Mouse (Mus musculus): ENCODE measurements around the gene Tesk2.
"Not testable (repeated sequence)": the region's sequence is repeated elsewhere in the genome, so short reads cannot be mapped to it uniquely, and the experiment has no call there.

The Tesk2 gene

DNA sequence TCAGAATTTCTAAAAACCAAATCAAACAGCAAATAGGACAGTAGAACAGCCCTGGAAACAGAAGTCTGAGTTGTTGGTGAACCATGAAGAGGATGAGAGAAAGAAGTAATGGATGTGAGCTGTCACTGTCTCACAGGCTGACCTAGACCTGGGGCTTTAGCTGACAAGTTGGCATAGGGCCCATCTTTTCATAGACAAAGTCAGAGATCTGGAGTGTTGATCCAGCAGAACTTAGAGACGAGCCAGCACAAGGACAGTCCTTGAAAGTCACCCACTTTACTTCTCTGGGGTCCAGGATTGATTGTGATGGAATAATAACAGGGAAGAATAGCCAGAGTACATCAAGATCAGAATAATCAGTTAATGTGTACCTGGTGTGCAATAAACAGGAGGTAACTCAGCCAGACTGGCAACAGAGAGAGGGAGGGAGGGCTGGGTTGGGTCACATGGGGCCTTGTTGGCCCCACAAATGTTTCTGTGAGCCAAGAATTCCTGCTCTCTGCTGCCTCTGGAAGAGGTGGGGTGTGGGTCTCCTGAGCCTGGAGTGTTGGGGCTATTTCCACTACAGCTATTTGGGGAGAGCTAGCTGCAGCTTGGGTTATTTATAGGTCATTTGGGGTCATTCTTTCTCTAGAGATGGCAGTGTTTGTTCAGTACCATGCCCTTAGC is 75.8 kb downstream of the Tesk2 start:
- DNase-seq = no peak

DNA sequence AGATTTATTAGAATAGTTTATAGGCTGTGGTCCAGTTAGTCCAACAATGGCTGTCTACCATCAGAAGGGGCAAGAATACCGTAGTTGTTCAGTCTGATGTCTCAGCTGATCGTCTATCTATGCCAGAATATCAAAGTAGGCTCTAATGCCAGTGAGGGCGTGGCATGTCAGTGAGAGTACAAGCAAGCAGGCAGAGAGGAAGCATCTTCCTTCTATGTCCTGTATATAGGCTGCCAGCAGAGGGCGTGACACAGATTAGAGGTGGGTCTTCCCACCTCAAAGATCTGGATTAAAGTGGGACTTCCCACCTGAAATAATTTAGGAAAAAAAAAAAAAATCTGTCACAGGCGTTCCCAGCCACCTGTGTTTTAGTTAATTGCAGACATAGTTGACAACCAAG is 79.2 kb downstream of the Tesk2 start:
- peak; percentile 36 for DNase-seq

DNA sequence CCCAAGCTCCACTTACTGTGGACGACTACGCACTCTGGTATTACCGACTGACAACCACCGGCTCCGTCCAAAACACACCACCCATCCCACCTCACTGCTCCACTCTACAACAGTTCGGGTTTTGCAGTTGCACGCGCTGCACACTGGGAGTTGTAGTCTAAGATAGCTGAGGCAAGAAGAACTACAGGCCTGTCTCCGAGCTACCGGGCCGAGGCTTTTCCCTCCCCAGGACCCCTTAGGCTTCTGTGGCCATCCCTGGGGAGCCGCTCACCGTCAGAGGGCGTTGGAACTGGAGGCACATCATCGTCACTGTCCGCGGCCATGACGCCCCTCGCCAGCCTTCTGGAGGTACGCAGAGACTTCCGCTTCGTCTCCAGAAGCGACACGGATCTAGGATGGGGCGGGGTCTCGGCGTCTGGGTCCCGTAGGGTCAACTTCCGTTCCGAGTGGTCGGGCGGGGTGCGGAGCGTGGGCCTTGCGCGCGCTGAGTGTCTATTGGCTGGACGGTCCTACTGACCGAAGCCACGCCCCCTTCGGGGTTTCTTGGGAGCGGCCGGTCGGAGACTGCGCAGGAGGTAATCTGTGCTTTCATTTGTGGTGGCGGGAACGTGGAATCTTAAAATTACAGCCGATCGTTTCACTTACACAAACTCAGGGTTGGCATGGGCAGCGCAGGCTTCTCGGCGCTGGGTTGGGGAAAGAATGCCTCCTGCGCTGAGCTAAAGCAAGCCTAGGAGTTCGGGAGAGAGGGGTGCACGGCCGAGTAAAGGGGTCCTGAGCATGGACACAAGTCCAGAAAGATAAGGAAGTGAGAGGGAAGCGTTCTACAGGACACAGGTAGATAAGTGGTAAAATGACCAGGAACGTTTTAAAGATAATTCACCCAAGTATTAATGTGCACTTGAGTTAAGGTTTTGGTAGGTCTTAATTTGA is 86.7 kb downstream of the Tesk2 start, which contains the start of the genes Toe1 and Mutyh:
Gene Toe1 (minus strand): TSS at position 444 of the 933 bp plus-strand sequence.
Gene Mutyh (plus strand): TSS at position 527 of the 933 bp plus-strand sequence.
- DNase-seq = peak; percentile 97

DNA sequence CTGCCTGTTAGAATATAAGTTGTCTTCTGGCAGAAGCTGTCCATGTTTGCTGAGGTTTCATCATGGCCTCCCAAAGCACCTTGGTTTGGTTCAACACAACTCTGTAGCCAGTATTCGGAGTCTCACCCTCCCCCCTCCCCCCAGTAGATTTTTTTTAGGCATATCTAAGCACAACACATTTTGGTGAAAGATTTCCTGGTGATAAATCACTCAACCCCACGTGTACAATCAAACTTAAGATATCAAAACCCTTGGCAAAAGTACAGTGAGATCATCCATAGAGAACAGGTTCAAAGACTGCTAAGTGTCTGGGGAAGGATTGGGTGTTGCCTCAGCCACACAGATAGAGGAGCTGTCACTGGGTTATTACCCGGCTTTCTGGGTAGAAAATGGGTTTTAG is 90.3 kb downstream of the Tesk2 start:
- DNase-seq = no peak

DNA sequence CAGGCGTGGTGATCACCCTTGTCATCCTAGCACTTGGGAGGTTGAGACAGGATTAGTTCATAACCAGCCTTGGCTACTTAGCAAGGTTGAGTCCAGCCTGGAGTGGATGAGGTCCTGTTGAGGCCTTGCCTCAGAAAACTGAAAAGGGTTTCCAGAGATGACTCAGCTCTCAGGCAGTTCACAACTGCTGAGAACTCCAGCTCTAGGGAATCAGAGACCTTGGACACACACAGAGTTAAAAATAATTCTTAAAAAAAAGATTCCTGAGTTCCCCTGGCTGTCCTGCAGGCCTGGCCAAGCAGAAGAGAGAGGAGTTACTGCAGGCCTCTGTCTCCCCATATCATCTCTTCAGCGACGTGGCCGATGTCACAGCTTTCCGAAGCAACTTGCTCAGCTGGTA is 94.5 kb downstream of the Tesk2 start:
- no peak for DNase-seq

DNA sequence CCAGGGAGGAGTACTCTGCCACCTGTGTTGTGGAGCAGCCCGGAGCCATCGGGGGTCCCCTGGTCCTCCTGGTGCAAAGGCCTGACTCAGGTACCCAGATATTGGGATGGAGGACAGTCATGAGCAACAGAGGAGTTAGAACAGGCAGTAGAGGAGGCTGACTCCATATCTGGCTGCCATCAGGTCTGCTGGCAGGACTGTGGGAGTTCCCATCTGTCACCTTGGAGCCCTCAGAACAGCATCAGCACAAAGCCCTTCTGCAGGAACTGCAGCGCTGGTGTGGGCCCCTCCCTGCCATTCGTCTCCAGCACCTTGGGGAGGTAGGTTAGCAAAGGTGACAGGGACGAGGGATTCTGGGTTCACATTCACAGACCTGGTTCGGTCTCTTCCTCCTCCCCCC is 96.7 kb downstream of the Tesk2 start:
- no peak for DNase-seq

DNA sequence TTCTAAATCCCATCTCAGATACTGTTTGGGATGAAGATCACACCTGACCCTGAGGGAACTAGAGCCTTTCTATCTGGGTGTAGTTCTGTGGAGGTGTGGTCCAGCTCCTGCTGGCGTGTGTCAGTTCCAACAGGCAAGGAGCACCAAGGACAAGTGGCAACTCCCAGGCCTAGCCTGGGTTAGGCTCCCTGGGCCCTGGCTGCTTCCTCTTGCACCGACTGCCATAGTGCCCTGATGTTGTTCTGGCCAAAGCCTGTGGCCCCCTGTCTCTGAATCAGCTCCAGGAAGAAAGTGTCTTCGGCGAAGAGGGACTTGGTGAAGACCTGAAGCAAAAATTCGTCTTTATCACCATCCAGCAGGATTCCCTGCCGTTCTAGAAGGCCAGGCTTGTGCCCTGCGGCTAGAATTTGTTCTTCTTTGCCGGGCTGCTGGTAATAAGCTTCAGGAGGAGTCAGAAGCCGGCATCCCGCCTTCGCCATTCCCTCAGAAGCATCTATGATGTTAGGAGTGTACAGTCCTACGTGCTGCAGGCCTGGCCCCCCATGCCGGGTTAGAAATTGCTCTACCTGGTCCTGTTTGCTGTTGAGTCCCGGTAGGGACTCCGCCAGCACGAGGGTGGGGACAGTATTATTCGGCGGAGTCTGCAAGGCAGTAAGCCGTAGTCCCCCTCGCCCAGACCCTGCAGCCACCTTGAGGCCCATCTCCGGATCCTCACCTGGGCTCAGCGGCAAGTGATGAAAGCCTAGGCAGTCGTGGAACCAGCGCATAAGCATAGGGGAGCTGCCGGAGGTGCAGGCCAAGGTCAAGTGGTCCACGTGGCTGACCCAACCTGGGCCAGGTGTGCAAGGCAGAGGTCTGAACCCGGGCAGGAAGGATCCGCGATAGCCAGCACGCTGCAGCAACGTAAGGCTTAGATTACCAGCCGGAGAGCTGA is 99.5 kb downstream of the Tesk2 start:
- no peak for DNase-seq

DNA sequence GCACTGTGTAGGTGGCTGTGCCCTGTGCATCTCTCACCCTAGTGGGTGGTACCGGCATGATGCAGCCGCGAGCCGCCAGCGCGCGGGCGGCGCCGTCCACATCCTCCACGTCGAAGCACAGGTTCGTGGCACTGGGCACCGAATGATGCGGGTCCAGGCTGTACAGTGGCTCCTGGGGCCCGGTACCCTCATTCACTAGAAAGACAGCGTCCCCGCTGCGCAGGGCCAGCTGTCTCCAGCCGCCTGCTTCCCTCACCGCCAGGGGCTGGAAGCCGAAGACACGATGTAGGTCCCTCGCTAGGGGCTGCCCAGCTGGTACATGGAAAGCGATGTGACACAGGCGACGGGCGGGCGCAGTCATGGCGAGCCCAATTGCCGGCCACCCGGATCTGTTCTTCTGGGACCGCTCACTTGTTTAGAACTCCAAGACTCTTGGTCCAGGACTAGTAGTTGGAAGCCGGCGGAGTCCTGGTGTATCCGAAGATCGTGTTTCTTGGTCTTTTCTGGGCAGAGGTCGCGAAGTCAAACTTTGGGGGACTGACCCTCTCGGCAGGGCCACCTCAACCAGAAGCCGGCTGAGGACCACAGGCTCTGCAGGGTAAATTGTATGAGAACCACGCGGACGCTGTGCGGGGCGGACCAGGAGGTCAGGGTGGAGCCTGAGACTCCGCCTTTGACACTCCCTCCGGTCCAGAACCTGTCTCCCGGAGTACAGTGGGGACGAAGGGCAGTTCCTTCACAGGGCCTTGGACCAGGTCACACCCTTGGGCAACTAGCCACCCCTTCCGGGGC is 100.3 kb downstream of the Tesk2 start:
- DNase-seq = peak; percentile 84

DNA sequence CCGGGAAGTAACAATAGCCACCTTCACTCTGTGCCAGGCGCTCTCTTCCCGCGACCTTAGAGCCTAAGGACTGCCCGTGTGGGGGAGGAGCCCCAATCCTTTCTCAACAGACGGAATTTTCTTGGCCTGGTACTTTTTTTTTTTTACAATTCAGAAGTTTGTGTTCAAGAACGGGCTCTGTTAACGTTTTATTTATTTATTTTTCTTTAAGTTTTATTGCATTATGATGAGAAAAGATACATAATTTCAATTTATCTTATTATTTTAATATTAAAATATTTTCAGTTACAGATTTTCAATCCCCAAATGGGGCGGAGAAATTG is 100.9 kb downstream of the Tesk2 start, which contains the start of gene Hpdl:
Gene Hpdl (minus strand): TSS at position 14 of the 323 bp plus-strand sequence.
- DNase-seq = no peak

DNA sequence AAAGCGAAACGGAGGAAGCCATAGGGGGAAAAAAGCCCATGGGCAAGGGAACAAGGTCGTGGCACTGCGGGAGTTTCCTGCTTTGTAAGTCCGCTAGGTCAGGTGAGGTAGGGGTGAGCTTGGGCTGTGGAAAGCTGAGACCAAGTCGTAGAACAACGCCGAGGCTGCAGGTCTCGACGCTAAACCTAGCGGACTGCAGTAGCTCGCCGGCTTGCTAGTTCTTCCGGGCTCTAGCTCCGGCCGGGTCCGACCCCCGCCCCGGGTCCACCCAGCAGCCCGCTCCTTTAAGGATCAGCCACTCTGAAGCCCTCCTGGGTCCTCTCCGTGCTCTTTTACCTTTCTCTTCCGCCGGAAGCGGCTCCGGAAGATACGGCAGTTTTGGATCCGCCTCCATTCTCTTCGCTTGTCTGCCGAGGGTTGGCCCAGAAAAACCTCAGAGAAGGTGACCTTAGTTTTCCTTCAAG is 103.8 kb downstream of the Tesk2 start:
- peak; percentile 70 for DNase-seq

DNA sequence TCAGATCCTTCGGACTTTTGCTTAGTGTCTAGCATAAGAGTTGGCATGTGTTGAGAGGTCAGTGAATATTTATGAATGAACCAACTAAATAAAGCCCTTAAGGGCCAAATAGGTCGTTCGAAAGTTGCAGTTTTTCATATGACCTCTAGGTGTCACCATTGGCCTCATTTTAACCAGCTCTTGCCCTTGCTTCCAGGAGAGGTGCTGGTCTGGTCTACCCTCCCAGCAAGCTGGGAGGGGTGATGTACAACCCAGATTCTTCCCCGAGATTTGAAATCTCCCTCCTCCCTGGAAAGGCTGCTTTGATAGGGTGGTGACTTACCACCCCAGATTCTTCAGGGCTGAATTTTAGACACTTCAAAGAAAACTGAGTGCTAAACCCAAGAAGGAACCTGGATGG is 107.1 kb downstream of the Tesk2 start:
- DNase-seq = peak; percentile 64

DNA sequence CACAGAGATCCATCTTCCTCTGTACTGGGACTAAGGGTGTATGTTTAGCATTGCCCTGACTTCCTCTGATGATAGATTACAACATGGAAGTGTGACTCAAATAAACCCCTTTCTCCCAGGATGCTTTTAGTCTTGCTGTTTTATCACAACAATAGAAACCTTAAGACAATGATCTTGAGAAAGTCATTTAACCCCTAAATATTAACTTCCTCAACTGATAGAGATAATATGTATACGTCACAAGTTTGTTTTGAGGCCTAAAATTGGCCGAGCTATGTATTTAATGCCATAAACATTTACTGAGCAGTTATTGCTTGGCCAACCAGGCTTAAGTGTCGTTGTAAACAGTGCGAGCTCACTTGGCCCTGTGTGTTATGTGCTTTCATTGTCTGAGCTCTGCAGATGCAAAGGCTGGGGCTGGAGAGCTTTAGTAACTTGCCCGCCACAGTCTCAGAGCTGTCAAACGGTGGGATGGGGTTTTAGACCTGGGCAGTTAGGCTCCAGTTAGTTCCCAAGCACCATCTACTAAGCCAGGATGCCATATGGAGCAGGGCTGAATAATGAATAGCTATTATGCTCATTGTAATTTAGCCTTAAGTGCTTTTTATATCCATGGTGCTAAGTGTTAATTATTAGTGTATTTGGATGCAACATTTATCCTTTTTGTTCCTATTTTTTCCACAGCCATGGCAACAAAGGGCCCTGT is 108.8 kb downstream of the Tesk2 start:
- peak; percentile 54 for DNase-seq

DNA sequence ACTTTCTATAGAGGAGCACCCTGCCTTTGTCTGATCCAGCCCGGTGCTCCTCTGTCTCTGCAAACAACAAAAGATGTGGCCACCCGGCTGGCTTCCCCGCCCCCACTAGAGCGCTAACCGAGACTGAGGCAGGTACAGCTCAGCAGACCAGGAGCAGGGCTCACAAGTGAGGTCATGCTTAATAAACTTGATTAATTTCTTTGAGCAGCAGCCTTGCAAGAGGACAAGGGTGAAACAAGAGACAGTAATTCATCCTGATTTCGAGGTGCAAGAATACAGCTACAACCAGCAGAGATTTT is 109.3 kb downstream of the Tesk2 start:
- DNase-seq = no peak

DNA sequence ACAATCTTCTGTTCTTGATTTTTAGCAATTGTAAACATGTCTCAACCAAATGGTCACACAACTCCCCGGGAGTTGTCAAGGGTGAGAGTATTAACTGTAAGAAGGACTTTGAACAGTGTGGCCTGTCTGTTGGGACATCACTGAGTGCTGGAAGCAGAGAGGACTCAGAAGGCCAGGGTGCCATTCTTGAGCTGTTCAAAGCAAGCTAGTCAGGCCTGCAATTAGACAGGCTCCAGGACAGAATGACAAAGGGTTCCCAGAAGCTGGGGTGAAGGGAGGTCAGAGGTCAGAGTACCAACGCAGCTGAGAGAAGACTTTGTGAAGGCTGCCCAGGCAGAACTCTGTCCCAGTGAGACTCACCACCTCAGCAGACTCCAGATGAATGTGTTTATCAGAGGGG is 118.3 kb downstream of the Tesk2 start:
- DNase-seq = no peak

DNA sequence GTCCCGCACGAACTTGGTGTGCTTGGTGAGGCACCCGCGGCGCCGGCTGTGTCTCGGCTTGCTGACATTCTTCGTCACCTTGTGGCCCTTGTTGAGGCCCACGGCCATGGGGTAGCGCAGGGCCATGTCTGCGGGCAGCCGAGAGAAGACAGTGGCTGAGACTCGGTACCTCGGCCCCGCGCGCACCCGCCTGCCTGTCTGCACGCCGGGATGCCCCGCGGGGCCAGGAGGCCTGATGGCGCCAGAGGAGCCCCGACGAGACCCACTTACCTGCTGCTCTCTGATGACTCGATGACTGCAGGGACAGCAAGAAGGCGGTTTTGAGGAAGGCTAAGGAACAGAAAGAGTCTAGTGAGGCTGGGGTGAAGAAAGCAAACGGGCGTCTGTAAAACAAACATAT is 119.3 kb downstream of the Tesk2 start:
- DNase-seq = not testable (repeated sequence)

DNA sequence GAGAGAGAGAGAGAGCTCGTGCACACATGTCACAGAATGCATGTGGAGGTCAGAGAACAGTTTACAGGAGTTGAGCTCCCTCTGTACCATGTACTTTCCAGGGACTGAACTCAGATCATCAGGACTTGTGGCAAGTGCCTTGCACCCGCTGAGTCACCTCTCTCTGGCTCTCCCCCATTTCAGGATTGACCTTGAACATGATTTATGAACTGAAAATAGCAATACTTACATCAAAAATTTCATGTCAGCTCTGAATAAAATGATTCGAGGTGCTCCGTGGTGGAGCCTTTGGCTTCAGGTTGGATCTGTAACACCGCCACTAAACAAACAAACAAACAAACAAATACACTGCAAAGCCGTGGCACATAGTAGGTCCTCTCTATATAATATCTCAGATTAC is 120.1 kb downstream of the Tesk2 start:
- no peak for DNase-seq

DNA sequence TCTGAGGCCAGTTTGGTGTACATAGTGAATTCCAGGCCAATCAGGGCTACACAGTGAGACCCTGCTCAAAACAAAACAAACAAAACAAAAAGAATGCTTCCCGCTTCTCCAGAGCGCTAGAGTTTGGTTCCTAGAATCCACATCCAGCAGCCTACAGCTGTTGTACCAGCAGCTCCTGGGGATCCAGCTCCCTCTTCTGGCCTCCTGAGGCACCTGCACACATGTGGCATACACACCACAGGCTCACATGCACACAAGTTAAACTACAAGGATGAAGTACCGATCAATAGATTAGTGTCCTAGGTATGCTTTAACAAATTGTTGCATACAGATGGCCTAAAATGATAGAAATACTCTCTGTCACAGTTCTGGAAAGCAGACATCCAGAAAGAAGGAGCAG is 123.6 kb downstream of the Tesk2 start:
- DNase-seq = no peak

DNA sequence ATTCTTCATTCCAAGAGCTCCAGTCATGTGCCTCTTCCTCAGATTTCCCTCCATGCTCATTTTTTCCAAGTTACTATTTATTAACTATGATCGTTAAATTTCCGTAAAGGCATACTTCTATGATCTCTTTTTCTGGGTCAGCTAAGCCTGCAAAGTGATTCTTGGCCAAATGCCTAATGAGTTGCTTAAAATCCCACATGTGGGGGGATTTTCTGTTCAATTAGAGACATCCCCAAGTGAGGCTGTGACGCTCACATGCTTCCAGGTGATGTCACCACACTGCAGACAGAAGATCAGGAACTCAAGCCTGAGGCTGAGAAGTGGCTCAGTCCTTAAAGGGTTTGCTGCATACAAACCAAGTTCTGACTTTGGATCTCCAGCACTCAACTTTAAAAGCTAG is 129.2 kb downstream of the Tesk2 start:
- DNase-seq = no peak

DNA sequence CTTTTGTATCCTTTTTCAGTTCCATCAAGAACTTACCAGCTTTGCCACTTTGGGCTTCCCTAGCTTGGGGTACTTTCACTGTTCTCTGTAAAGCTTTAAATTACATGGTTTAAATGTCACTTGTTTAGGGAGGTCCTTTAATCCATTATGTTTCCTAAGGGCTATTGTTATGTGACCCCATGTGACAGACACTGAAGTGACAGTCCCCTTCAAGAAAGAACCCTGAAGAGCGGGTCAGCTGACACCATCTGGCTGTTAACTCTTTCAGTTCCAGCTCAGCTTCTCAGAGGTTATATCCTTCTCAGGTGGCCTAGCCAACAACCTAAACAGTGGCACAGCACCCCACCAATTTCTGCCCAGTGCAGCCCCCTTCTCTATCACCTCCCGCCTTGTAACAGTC is 133.5 kb downstream of the Tesk2 start:
- no peak for DNase-seq
